Mouse (Mus musculus): Measurements from ENCODE around the gene Scml4.

Scml4 gene

GRCm38 (mm10) chr10:42908562-42908961 is 48.4 kb downstream of the Scml4 start:
- DNase-seq, result no peak

DNA sequence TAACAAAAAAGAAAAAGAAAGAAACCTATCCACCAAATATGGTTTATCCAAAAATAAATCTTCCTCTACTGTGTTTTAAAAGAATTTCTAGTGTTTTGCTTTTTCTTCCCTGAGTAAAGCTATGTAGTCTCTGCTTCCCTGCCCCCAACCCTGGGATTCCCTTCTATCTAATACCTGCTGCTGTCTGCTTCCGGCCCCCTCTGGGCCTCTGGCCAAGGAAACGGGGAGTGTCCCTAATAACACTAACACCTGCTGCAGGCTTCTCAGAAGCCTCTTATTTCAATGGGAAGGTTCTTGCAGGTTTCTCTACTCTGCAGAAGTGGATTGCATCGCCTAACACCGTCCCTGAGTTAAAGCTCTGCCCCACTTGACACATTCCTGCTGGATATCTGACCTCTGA is 50.4 kb downstream of the Scml4 start:
- peak; percentile 47 to 60 for DNase-seq

DNA sequence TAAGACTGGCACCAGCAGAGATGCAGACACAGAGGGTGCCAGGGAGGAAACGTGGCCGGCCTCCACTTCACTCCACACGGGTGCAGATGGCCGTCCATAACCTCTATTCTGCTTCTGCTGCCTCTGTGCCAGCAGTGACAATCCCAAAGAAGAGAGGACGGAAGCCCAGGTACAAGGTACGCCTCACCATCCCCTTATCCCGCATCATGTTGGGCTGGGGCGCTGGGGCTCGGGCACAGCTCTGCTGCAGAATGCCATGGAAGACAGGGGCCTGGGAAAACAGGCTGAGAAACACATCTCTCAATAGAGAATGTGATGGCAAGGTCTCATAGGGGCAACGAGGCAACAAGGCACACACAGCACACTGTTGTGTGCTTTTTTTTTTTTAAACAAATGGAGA is 51.9 kb downstream of the Scml4 start:
- DNase-seq, result peak; percentile 27 to 34

DNA sequence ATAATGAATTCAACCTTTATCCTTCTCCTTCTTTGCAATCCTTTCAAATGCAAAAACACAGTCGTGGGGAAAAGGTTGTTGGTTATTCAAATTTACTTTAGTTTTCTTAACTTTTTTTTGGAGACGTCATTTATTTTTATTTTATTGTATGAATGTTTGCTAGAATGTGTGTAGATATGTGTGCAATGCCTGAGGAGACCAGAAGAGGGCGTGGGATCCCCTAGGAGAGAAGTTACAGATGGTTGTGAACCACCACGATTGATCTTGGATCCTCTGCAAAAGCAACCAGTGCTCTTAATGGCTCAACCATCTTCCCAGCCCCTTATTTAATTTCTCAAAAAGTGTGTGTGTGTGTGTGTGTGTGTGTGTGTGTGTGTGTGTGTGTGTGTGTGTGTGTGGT is 53.0 kb downstream of the Scml4 start:
- peak in 1 of 2 experiments; percentile 14 for DNase-seq

- DNase-seq, result no peak
Observed at GRCm38 (mm10) chr10:42914146-42914545, 54.0 kb downstream of the Scml4 start.

- DNase-seq, result no peak
Observed at GRCm38 (mm10) chr10:42917355-42917754, 57.2 kb downstream of the Scml4 start.

DNA sequence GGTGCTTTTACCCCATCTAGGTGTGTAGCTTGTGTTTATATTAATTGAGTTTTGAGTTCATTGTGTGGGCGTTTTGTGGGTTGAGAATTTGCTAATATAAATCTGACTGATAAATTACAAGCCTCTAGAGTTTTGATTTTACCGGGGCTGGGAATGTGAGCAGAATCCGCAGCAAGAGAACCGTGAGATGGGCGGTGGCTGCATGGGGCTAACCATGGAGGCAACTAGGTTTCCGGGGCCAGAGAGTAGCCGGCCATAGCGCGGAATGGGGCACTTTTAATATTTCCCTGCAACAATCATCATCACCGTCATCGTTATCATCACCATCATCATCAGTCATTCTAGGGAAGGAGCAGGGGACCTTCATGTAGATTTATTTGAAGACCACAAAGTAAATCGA is 59.6 kb downstream of the Scml4 start:
- no peak for DNase-seq

DNA sequence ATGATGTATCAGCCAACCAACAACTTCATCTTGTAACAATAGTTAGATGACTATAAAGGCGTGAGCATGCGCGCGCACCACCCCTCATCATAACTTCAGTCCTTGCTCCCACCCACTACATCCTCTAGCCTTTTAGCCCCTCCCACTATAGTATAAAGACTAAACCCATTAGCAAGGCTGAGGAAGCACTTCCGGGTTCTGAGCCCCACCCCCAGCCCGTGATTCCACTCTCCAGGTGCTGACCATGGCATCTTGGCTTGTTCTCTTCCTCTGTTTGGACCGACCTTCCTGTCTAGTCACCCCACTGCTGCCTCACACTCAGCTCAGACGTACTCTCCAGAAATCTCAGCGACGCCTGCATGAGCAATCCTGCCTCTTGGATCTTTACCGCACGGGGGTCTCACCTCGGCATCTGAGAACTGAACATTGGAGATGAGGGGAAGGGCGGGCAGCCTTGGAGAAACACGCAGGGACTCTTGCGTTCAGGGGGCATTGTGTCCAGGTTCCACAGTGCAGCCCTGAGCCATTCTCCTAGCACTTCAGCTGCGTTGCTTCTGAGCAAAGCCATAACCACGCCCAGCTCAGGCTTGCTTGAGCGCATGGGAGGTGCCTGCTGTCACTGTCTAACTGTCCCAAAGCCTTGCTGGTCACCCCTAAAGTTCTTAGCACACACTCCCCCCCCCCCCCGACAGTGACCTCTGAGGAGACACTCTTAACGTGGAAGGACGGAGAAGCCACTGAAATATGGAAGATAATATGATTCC is 65.1 kb downstream of the Scml4 start:
- DNase-seq, result no peak

DNA sequence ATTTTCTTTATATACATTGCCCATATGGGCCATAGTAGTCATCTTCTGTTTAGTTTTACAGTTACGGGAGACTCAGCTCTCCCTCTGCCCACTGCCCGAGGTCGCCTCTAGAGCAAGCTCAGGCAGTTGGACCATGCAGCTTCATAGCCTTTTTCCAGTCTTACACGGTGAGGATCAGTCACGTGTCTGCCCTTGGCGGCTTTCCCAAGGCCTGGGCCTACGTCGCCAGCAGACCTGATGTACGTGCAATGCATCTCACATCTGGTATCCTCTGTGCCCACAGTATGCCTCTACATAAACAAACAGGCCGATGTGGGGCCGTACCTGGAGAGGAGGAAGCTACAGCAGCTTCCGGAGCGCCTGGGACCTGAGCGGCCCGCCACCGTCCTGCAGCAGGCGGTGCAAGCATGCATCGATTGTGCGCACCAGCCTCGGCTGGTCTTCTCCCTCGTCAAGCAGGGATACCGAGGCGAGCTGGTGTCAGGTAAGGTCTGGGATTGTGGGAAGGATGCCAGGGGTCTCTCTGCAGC is 70.0 kb downstream of the Scml4 start:
- DNase-seq, result peak in 1 of 2 experiments; percentile 18

GRCm38 (mm10) chr10:42932862-42933480 is 72.8 kb downstream of the Scml4 start:
- peak; percentile 40 to 41 for DNase-seq

GRCm38 (mm10) chr10:42934672-42935071 is 74.5 kb downstream of the Scml4 start:
- peak in 1 of 2 experiments; percentile 10 for DNase-seq

GRCm38 (mm10) chr10:42936205-42936604 is 76.0 kb downstream of the Scml4 start:
- DNase-seq, result no peak

- DNase-seq, result no peak
Observed at GRCm38 (mm10) chr10:42938361-42938760, 78.2 kb downstream of the Scml4 start.

DNA sequence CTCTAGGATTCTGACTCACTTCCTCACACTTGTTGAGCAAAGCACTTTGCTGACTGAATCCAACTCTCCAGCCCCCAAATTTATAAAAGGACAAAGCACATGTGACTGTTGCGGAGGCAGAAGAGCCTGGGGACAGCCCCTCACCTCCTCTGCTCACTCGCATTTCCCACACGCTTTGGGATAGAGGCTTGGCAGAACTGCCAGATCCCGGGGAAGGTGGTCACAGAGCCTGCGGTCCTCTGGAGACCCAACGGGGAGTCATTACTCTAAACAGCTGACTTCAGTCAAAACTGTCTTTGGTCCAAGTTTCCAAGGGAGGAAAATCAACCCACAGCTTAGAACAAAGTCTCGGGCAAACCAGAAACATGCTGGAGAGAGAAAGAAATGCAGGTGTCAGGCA is 79.5 kb downstream of the Scml4 start:
- no peak for DNase-seq

DNA sequence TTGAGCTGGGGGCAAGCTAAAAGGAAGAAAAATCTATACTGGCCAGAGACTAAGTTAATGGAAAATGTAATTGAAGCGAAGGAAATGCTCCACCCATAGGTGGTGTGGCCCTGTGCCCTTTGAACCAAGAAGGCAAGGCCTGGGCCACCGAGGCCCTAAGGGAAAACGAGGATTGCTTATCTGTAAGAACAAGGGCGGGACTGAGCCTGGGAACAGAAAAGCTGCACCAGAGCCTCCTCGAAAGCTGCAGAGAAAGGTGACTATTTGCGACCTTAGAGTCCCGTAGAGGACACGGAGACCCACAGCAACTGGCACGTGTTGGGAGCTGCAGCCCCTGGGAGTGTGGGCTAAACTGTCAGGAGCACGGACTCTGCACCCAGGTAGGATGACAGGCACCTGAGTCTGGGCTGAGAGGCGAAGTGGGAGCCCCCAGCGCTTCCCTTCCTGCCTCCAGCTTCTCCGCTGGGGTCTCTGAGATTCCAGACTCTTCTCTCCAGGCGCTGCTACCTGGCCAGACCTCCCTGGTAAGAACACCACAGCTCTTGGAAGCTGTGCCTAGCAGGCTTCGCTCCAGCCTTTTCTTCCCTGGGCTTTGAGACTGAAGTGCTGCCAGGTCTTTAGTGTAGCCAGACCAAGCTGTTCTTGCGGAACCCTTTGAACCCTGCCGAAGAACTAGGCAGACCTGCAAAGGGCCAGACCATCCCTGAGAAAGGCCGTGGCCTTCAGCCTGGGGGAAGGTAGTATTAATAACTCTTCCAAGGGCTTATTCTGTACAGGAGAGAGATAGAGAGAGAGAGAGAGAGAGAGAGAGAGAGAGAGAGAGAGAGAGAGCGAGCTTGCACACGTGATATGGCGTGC is 80.3 kb downstream of the Scml4 start:
- DNase-seq, result peak in 1 of 2 experiments; percentile 21

- DNase-seq, result no peak
Observed at GRCm38 (mm10) chr10:42941278-42941677, 81.1 kb downstream of the Scml4 start.

DNA sequence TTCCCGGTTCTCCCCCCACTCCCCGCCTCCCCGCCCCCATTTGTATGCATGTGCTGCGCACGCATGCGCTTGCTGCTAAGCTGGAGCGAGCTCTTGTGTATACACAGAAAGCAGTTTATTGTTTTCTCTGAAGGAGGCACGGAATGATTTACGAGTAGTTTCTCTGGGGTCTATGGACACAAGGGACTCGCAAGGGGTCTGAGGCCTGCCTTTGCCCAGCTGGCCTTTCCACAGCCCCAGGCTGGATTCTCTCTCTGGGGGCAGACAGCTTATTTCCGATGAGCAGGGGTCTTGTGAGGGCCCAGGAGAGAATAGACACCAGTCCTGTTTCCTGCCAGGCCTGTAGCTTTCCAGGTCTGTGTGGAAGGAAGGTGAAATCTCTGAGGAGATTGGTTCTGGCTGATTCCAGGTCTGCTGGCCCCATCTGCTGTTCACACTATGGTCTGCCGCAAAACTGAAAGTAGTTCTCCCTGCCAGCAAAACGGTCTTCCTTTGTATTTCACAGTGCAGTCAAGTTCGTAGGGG is 81.6 kb downstream of the Scml4 start:
- DNase-seq, result peak; percentile 79

DNA sequence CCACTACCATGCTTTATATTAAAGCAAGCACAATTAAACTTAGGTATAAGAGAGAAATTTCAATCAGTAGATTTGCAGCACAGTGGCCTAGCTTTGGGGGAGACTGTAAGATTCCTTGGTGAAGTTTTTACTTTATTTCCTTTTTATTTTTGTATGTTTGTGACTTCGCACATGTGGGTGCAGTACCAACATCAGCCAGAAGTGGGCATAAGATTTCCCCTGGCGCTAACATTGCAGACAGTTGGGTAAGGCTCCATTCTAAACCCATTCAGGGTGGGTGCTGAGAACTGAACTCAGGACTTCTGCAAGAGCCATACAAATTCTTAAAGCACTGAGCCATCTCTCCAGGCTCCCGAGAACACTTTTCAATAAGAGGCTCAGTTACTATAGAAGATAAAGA is 82.1 kb downstream of the Scml4 start:
- DNase-seq, result peak; percentile 36 to 63

GRCm38 (mm10) chr10:42945316-42945715 is 85.1 kb downstream of the Scml4 start:
- DNase-seq, result no peak

DNA sequence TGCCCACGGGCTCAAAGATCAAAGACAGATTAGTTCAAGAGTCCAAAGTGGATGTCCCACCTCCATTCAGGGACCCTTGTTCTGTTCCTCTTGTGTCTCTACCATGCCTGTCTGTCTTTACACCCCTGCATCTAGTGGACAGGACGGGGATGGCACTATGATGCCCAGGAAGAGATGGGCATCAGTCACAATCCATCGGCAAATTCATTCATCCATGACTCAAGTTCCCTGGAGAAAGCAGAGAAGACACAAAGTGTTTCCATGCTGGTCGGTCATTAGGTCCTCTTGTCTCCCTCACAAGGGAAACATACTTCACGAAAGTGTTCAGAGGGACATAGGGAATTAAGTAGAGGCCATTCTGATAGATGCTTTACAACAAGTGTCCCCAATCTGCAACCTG is 87.2 kb downstream of the Scml4 start:
- no peak for DNase-seq

- peak in 1 of 2 experiments; percentile 32 for DNase-seq
Observed at GRCm38 (mm10) chr10:42950252-42950751, 90.1 kb downstream of the Scml4 start.
